Mouse (Mus musculus): Measurements from ENCODE around the gene Gm42906.

- no peak for TF ChIP-seq CTCF (IDR thresholded peaks at IDR 0.05; ENCODE audit: low read depth, low read length)
- no peak for TF ChIP-seq POLR2A (IDR thresholded peaks at IDR 0.05; ENCODE audit: insufficient read depth, low read length)
- no peak for TF ChIP-seq EP300 (IDR thresholded peaks at IDR 0.05; ENCODE audit: insufficient read depth, low read depth, low read length)
These were observed 197.5 kb downstream of the Gm42906 start for GRCm38 (mm10) chr5:151230427-151230826.
